Mouse (Mus musculus) brown adipose tissue, adult 24 weeks (tissue): ENCODE measurements around the gene Lrrc23. TPM values are rescaled to one million over a fixed set of nuclear protein-coding genes. Genes with fewer than 3 reads are reported as not detected.

ENCODE experiments used
- H3K27ac ChIP-seq: fragments of 200-500 bp; replicated peaks from 2 replicates; pipeline ENCODE4 v1.5.1; 2012; ENCODE audit warnings: low read depth, mild to moderate bottlenecking, low read length
- H3K4me1 ChIP-seq: fragments of 200-500 bp; 2 replicates; pipeline ENCODE4 v1.6.1; 2012; ENCODE audit warnings: low read length, mixed read lengths; ENCODE audit not compliant: control insufficient read depth, insufficient read depth, insufficient read length
- H3K4me3 ChIP-seq: fragments of 200-500 bp; 2 replicates; pipeline ENCODE4 v1.5.1; 2012; ENCODE audit warnings: low read depth, mild to moderate bottlenecking, low read length, moderate library complexity; ENCODE audit not compliant: insufficient read depth
- polyA plus RNA-seq: library from polyadenylated mRNA; stranded (reverse); fragments of >200 nt; gene quantifications from 2 replicates; pipeline ENCODE4 v1.2.4, GENCODE M21; 2012; ENCODE audit not compliant: missing spikeins, insufficient read depth, insufficient read length

Lrrc23 gene
- polyA plus RNA-seq, 1 experiment: not detected

DNA sequence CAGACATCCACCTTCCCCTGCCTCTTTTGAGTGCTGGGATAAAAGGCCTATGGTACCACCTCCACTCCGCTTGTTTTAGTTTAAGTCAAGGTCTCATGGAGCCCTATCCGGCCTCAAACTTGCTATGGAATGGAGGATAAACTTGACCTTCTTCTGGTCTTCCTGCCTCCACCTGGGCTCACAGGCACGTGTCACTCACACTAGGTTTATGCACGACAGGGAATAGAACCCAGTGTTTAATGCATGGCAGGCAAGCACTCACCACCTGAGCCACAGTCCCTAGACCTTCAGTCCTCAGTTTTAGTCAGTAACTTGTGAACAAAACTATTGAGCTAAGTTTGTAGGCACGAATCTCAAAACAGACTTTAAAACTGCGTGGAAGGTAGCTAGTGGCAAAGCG lies 48.5 kb downstream of the Lrrc23 start:
- no peak overlapping the region for H3K27ac ChIP-seq
- H3K4me3 ChIP-seq: no peak overlapping the region

DNA sequence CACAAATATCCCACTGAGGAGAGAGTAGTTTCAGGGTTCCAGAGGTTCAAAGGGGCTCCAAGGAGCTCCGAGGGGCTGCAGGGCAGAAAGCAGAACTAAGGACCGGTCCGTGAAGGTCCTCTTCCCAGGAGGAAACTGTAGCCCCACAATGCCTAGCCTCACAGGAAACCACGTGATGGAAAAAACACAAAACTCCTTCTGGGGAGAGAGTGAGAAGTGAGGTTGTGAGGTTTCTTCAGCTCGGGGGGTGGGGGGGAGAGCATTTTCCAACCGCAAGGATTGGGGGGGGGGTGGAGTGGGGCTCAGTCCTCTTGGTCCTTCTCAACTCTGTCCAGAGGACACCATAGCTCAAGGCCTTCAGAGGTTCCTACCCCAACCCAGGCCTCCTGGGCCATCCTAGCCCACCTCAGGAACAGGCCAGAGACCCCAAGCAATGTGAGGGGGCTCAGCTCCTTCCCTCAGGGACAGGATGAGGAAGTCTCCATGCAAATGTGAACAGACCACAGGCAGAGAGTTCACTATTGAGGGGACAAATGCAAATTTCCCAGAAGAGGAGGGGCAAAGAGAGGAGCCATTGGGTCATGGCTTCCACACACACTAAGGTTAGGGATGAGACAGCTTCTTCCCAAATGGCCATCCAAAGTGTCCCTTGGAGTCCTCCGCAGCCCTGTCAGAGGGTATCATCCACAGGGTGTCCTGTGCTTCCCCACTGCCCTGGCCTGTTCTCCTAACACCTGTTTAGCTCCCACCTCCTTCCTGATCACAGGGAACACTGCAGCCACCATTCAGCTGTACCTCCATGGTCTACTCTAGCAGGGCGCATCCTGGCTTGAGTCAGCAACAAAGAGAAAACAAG lies 49.4 kb downstream of the Lrrc23 start:
- no peaks in the 10 kb centered on the region for H3K4me1 ChIP-seq
- H3K4me3 ChIP-seq: no peak overlapping the region; the same call in 1 of the 2 replicates
- peak overlapping the region; percentile 57 for H3K27ac ChIP-seq

More for the DNA sequence above, 48.5 kb downstream of the Lrrc23 start:
- no peaks in the 10 kb centered on the region for H3K4me1 ChIP-seq

DNA sequence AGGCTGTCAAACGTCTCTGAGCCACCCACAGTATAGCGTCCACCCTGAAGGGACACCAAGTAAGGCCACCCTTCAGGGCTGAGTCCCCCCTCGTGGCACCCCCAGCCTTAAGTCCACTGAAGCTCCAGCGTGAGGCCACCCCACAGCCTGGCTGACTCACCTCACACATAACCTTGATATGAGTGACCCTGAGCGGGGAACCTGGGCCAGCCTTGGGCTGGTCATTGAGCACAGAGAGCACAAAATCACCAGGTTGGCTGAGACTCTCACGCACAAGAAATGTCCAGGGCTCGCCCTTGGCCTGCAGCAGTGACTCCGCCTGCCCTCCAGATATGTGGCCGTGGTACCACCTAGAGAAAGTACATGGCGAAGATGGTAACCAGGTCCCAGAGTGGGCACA lies 50.9 kb downstream of the Lrrc23 start:
- no peak overlapping the region for H3K27ac ChIP-seq
- H3K4me3 ChIP-seq: no peak overlapping the region
- no peaks in the 10 kb centered on the region for H3K4me1 ChIP-seq

DNA sequence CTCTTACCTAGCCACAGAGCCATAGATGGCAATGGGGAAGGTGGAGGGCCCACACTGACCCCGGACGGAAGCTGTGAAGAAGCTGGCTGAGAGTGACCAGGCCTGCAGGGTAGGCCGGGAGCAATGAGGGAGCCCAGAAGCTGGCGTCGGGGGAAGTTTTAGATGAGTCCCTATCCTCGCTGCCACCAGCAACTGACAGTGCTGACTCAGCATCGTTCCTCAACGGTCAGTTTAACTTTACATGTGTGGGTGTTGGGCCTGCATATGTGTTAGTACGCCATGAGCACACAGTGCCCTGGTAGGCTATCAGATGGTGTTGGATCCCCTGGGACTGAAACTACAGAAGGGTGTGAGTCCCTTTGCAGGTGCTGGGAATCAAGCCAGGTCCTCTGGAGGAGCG lies 55.1 kb downstream of the Lrrc23 start:
- H3K4me1 ChIP-seq: no peaks in the 10 kb centered on the region
- H3K27ac ChIP-seq: no peak overlapping the region
- no peak overlapping the region for H3K4me3 ChIP-seq

DNA sequence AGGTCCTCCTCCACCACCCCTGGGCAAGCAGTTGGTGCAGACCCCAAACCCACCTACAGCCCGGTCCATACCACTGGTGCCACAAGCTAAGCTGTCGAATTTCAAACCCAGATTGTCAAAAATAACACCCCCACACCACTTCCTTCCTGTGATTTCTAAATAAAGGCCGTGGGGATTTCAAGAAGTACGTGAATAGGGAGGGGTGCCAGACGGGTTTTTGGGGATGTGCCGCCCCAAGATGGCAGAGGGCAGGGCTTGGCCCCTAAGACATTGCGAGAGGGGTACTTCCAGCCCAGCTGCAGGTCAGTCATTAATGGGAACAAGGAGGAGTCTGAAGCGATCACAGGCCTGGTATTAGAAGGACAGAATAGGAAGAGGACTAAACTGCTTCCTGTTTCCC lies 56.0 kb downstream of the Lrrc23 start:
- Histone ChIP-seq H3K4me1 (no peaks in the 10 kb centered on the region), H3K27ac (0 out of 2 replicates have a peak overlapping the region, but pooled peaks have one; percentile 3), H3K4me3 (no peak overlapping the region)

DNA sequence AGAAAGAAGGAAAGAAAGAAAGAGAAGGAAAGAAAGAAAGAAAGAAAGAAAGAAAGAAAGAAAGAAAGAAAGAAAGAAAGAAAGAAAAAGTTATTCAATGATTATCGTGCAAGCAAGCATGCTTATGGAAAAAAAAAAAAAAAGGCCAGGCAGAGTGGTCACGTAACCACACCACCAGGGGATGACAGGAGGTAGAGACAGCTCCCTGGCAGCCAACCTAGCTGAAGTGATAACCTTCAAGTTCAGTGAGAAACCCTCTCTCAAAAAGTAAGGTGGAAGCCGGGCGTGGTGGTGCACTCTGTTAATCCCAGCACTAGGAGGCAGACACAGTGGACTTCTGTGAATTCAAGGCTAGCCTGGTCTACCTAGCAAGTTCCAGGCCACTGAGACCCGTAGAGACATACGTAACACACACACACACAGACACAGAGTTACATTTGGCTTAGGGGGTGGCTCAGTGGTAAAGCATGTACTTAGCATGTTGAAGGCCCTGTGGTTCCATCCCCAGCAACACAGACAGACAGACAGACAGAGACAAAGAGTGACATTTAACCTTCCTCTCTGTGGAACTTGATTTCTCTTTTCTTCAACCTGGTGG lies 56.6 kb downstream of the Lrrc23 start:
- Histone ChIP-seq H3K27ac (0 out of 2 replicates have a peak overlapping the region, but pooled peaks have one; percentile 3), H3K4me3 (no peak overlapping the region), H3K4me1 (no peaks in the 10 kb centered on the region)

DNA sequence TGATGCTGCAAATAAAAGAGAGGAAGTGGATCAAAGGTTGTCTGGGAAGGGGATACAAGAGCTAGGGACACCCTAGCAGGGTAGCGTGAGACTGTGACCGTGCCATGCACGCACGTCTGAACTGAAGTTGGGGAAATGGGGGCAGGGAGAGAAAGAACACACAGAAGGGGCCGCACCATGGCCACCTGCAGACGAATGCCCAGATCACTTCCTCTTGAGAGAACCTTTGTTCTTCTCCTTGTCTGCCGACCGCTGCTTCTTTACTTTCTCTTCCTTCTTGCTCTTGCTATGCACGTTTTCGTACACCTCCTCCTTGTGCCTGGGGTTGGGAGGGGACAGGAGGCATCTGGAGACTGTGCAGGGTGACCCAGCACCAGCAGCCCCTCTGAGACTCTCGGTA lies 58.6 kb downstream of the Lrrc23 start:
- H3K27ac ChIP-seq: no peak overlapping the region
- H3K4me3 ChIP-seq: no peak overlapping the region
- H3K4me1 ChIP-seq: no peaks in the 10 kb centered on the region

Other genes with a start within 250 kb of the Lrrc23 start
- gene C1s1, start 237.4 kb downstream of the Lrrc23 start, polyA plus RNA-seq: 45.8 and 53.2 TPM in 2 replicates
- not detected in 2 replicates for gene C1rb, start 209.4 kb downstream of the Lrrc23 start, polyA plus RNA-seq
- not detected in 2 replicates for gene C1s2, start 143.6 kb downstream of the Lrrc23 start, polyA plus RNA-seq
- gene Lpcat3, start 116.7 kb downstream of the Lrrc23 start, polyA plus RNA-seq: 43.7 and 58.4 TPM in 2 replicates
- gene Emg1, start 67.5 kb downstream of the Lrrc23 start, polyA plus RNA-seq: 78.3 and 102 TPM in 2 replicates
- gene Phb2, start 67.4 kb downstream of the Lrrc23 start, polyA plus RNA-seq: 284 and 381 TPM in 2 replicates
- 13.5 and 14.1 TPM in 2 replicates for gene Ptpn6, start 41.0 kb downstream of the Lrrc23 start, polyA plus RNA-seq
- gene Grcc10, start 38.4 kb downstream of the Lrrc23 start, polyA plus RNA-seq: 301 and 355 TPM in 2 replicates
- not detected in 2 replicates for gene Gm45234, start 23.7 kb downstream of the Lrrc23 start, polyA plus RNA-seq
- gene Atn1, start 23.2 kb downstream of the Lrrc23 start, polyA plus RNA-seq: 31.7 and 35.7 TPM in 2 replicates
- gene Eno2, start 10.1 kb downstream of the Lrrc23 start, polyA plus RNA-seq: 0.63 TPM in 1 of 2 replicates, not detected in the other
- gene Spsb2, start 28.9 kb upstream of the Lrrc23 start, polyA plus RNA-seq: 5.1 and 7.3 TPM in 2 replicates
- 519 and 573 TPM in 2 replicates for gene Tpi1, start 34.6 kb upstream of the Lrrc23 start, polyA plus RNA-seq
- 35.8 and 39.4 TPM in 2 replicates for gene Usp5, start 49.8 kb upstream of the Lrrc23 start, polyA plus RNA-seq
- 2.4 TPM in 1 of 2 replicates, not detected in the other for gene Cdca3, start 49.8 kb upstream of the Lrrc23 start, polyA plus RNA-seq
- gene Gnb3, start 60.5 kb upstream of the Lrrc23 start, polyA plus RNA-seq: not detected in 2 replicates
- gene P3h3, start 78.0 kb upstream of the Lrrc23 start, polyA plus RNA-seq: 2.7 and 3.8 TPM in 2 replicates
- gene Gpr162, start 84.3 kb upstream of the Lrrc23 start, polyA plus RNA-seq: 0.88 TPM in 1 of 2 replicates, not detected in the other
- not detected in 2 replicates for gene Cd4, start 108.5 kb upstream of the Lrrc23 start, polyA plus RNA-seq
- gene Lag3, start 132.0 kb upstream of the Lrrc23 start, polyA plus RNA-seq: 12.2 and 15.1 TPM in 2 replicates
- gene Ptms, start 140.4 kb upstream of the Lrrc23 start, polyA plus RNA-seq: 949 and 1,236 TPM in 2 replicates
- gene Mlf2, start 151.7 kb upstream of the Lrrc23 start, polyA plus RNA-seq: 238 and 301 TPM in 2 replicates
- gene Cops7a, start 185.8 kb upstream of the Lrrc23 start, polyA plus RNA-seq: 74.8 and 85.4 TPM in 2 replicates
- gene Pianp, start 217.0 kb upstream of the Lrrc23 start, polyA plus RNA-seq: 0.54 TPM in 1 of 2 replicates, not detected in the other
- gene Zfp384, start 229.4 kb upstream of the Lrrc23 start, polyA plus RNA-seq: 19.9 and 25.6 TPM in 2 replicates